Mouse (Mus musculus): ENCODE measurements around the gene 1700029I15Rik. TPM values are rescaled to one million over a fixed set of nuclear protein-coding genes. Genes with fewer than 3 reads are reported as not detected.
"Not testable (repeated sequence)": the region's sequence is repeated elsewhere in the genome, so short reads cannot be mapped to it uniquely, and the experiment has no call there.

The 1700029I15Rik gene
- polyA plus RNA-seq, 1 experiment from 2014 or later: 3.6 TPM

DNA sequence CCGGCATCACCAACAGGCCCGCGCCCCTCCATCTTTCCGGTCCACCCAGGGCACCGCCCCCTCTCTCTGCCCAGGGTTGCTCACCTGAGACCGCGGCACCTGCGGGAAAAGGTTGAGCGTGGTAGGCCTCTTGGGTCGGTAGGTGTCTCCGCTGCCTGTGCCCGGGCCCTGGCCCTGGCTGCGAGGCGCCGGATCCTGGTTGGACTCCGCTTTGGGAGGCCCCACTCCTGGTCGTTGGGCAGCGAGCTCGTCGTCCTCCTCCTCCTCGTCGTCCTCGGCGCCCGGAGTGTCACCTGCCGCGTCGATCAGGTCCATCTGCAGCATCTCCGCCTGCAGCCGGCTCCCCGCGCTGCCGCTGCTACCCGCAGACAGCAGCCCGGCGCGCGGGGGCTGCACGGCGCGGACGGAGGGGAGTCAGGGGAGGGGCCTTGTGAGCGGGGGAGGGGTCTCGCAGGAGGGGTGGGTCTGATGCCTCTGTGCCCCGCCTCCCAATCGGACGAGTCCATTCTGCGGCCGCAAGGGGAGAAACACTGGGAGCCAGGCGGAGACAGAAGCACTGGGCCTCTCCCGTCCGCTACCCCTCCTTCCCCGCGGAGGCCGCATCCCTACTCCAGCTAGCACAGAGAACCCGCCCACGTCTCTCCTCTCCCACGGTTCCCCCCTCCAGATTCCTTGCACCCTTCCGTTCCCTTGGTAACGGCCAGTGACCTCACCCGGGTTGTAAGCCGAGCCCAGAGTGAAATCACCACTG is 6.7 kb downstream of the 1700029I15Rik start:
- peak; percentile 97 for DNase-seq (ENCODE audit: low spot score)
- peaks cover 15% of the 10 kb centered on the region; the same call in 1 of the 2 replicates for H3K27me3 ChIP-seq (replicated peaks; ENCODE audit: low read depth, poor library complexity, severe bottlenecking)
- H3K4me1 ChIP-seq: peaks cover 63% of the 10 kb centered on the region
- no peaks in the 10 kb centered on the region for H3K9me3 ChIP-seq
- under 1% methylated on average over 62 of the region's 62 CpGs for WGBS
- H3K36me3 ChIP-seq (replicated peaks): peaks cover 38% of the 10 kb centered on the region
- H3K4me3 ChIP-seq: peak overlapping the region; percentile 80
- H3K27ac ChIP-seq (replicated peaks): peak overlapping the region; percentile 89

DNA sequence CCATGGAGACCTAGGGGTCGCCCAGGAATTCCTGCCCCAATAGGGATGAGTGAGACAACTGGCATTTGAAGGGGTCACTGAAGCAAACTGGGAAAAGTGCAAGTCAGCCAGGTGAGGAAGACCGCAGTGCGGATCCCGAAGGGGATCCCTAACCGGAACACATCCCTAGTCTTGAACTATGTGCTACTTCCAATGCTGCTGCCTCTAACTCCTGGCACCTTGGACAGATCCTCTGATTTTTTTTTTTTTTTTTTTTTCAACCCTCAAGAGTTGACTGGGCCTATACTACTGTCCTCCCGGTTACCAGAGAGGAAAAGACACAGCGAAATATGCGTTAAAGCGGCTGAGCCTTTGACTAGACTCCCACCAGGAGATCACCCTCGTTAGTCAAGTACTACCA is 7.3 kb downstream of the 1700029I15Rik start:
- Histone ChIP-seq H3K36me3 (replicated peaks) (peaks cover 32% of the 10 kb centered on the region), H3K27ac (replicated peaks) (peak overlapping the region; percentile 89), H3K27me3 (replicated peaks; ENCODE audit: low read depth, poor library complexity, severe bottlenecking) (peaks cover 15% of the 10 kb centered on the region; the same call in 1 of the 2 replicates), H3K4me1 (peaks cover 68% of the 10 kb centered on the region), H3K9me3 (no peaks in the 10 kb centered on the region), H3K4me3 (peak overlapping the region; percentile 80)
- 4% methylated on average over 10 of the region's 10 CpGs for WGBS
- DNase-seq (ENCODE audit: low spot score): no peak

DNA sequence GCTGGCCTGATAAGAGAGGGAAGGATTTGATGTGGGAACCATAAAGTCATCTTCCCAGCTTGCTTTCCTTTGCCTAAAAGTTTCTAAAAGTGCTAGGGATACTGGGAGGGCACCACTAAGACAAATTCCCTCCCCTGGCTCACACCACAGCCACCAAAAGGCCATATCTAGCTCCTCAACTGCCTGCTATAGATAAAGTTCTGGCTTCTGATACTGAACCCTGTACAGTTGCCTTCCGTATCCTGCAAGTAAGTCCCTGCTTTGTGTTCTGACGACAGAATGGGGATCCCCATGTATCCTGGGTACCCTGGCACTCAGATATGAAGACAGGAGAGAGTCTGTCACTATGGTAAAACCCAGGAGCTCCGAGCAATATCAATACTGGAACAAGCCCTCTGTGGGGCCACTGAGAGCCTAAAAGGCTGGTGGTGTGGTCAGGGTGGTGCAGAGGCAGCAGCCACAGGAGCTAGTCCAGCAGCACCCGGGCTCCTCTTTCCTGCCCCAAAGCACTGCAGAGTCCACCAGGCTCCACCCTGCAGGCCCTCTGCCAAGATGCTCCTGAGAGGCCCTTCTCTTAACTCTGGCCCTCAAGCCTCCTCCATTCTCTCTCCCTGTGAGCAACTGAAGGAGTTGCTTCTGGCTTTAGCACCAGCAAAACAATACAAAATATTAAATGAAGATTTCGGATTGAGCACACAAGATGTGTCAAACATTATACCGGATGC is 8.0 kb downstream of the 1700029I15Rik start:
- Histone ChIP-seq H3K4me3 (peak overlapping the region; percentile 17; the same call in 1 of the 2 replicates), H3K9me3 (no peaks in the 10 kb centered on the region), H3K4me1 (peaks cover 68% of the 10 kb centered on the region), H3K27ac (replicated peaks) (peak overlapping the region; percentile 89), H3K36me3 (replicated peaks) (peaks cover 25% of the 10 kb centered on the region), H3K27me3 (replicated peaks; ENCODE audit: low read depth, poor library complexity, severe bottlenecking) (peaks cover 15% of the 10 kb centered on the region; the same call in 1 of the 2 replicates)
- DNase-seq (ENCODE audit: low spot score): no peak
- 84% methylated on average over 6 of the region's 6 CpGs for WGBS

GRCm38 (mm10) chr2:92391116-92391515 is 8.8 kb downstream of the 1700029I15Rik start:
- peaks cover 17% of the 10 kb centered on the region for H3K36me3 ChIP-seq (replicated peaks)
- peaks cover 15% of the 10 kb centered on the region; the same call in 1 of the 2 replicates for H3K27me3 ChIP-seq (replicated peaks; ENCODE audit: low read depth, poor library complexity, severe bottlenecking)
- H3K4me3 ChIP-seq: peak overlapping the region; percentile 64
- 84% methylated on average over 8 of the region's 8 CpGs for WGBS
- peak overlapping the region; percentile 88; the same call in 1 of the 2 replicates for H3K27ac ChIP-seq (replicated peaks)
- H3K9me3 ChIP-seq: no peaks in the 10 kb centered on the region
- H3K4me1 ChIP-seq: peaks cover 68% of the 10 kb centered on the region
- no peak for DNase-seq (ENCODE audit: low spot score)

DNA sequence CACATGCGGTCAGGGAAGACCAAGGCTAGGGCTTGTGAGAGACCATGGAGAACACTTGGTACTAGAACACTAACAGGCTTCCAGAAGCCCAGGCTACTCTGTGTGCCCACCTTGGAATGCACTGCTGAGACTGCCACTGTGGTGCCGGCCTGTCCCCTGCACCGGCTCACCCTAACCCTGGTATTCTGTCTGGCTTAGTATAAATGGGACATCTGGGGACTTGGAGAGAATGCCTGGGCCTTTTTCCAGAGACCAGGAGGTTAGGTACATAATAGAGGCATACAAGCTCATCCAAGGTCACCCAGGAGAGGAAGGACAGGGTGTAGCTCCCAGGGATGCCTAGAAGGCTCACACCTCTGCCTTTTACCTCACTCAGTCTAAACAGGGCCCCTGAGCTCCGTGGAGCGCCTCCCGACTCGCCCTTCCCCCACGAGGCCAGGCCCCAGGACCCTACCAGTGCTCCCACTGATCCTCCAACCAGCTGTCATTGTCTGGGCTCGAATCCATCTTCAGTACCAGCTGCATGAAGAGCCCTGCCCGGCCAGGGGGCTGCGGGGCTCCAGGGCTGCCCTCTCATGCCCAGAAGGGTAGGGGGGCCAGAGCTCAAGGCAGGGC is 9.5 kb downstream of the 1700029I15Rik start:
- WGBS: 30% methylated on average over 11 of the region's 11 CpGs
- Histone ChIP-seq H3K27ac (replicated peaks) (peak overlapping the region; percentile 88), H3K9me3 (no peaks in the 10 kb centered on the region), H3K27me3 (replicated peaks; ENCODE audit: low read depth, poor library complexity, severe bottlenecking) (peaks cover 15% of the 10 kb centered on the region; the same call in 1 of the 2 replicates), H3K4me1 (peaks cover 69% of the 10 kb centered on the region), H3K4me3 (peak overlapping the region; percentile 64), H3K36me3 (replicated peaks) (peaks cover 10% of the 10 kb centered on the region)
- no peak for DNase-seq (ENCODE audit: low spot score)

DNA sequence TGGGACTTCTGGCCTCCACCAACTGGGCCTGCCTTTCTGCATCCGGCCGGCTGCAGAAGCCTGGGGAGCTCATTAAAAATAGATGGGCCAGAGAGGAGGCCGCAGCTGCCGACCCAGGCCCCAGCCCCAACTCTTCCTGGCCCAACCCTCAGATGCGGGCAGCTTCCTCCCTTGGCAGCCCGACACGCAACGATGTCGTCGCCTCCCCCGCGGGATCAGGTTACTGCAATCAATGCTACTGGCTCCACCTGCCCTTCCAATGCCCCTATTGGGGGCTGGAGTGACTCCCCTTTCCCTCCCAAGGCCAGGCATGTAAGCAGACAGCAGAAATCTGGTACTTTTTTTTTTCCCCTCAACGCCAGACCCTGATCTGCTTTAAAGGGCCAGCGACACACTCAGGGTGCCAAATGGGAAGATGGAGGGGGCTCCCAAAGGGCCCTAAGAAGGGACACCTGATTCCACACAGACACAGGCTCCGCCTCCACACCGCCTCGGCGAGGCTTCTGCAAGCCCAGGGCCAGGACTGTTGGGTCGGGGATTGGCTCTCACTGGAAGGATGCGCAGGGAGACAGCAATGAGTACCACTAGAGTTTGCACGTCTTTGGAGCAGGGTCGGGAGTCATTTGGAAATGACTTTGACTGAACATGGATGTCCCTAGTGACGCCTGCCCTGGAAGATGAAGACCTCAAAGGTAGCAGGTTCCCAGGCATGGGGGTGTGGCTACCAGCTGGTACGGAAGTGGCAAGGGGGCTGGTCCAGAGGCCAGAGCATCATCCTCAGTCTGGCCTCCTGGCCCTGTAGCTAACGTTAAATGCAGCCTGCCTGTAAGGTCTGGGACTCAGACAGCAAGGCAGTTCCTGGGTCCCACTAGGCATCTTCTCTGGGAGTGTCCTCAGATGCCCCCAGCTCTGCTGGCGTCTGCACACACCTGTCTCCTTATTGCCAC is 10.3 kb downstream of the 1700029I15Rik start:
- Histone ChIP-seq H3K27ac (replicated peaks) (peak overlapping the region; percentile 88), H3K4me3 (peak overlapping the region; percentile 64), H3K27me3 (replicated peaks; ENCODE audit: low read depth, poor library complexity, severe bottlenecking) (peaks cover 14% of the 10 kb centered on the region; the same call in 1 of the 2 replicates), H3K9me3 (no peaks in the 10 kb centered on the region), H3K4me1 (peaks cover 75% of the 10 kb centered on the region), H3K36me3 (replicated peaks) (peaks cover 3% of the 10 kb centered on the region)
- 3% methylated on average over 26 of the region's 26 CpGs for WGBS
- peak; percentile 89 for DNase-seq (ENCODE audit: low spot score)

DNA sequence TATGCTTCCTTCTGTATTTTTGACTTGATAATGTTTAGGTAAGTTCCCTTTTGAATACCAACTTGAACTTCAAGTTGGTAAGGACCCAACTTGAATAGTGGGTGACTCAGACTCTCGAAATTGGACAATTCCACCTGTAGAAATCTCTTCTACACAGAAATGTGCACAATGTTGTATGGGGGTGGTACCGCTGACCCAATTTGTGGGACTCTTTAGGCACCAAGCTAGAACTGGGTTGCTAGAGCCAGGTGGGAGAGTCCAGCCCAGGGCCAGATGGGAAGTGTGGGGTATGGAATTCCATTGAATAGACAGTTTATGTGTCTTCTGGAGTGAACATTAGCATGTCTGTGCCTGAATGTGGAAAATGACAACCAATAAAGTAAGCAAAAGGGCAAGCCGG is 13.2 kb downstream of the 1700029I15Rik start:
- H3K27ac ChIP-seq (replicated peaks): no peak overlapping the region
- H3K4me3 ChIP-seq: no peak overlapping the region
- WGBS: 88% methylated on average over 3 of the region's 3 CpGs
- H3K27me3 ChIP-seq (replicated peaks; ENCODE audit: low read depth, poor library complexity, severe bottlenecking): peaks cover 26% of the 10 kb centered on the region
- H3K36me3 ChIP-seq (replicated peaks): no peaks in the 10 kb centered on the region
- peaks cover 54% of the 10 kb centered on the region for H3K4me1 ChIP-seq
- H3K9me3 ChIP-seq: no peaks in the 10 kb centered on the region
- DNase-seq (ENCODE audit: low spot score): no peak

- 77% methylated on average over 1 of the region's 1 CpGs for WGBS
- Histone ChIP-seq H3K9me3 (no peaks in the 10 kb centered on the region), H3K36me3 (replicated peaks) (no peaks in the 10 kb centered on the region), H3K27me3 (replicated peaks; ENCODE audit: low read depth, poor library complexity, severe bottlenecking) (peaks cover 30% of the 10 kb centered on the region), H3K4me1 (peaks cover 45% of the 10 kb centered on the region), H3K4me3 (no peak overlapping the region), H3K27ac (replicated peaks) (no peak overlapping the region)
- DNase-seq (ENCODE audit: low spot score): no peak
Measured at GRCm38 (mm10) chr2:92397436-92397835, 15.1 kb downstream of the 1700029I15Rik start.

GRCm38 (mm10) chr2:92399877-92400276 is 17.5 kb downstream of the 1700029I15Rik start:
- H3K4me1 ChIP-seq: peaks cover 31% of the 10 kb centered on the region
- peak overlapping the region; percentile 76 for H3K4me3 ChIP-seq
- DNase-seq (ENCODE audit: low spot score); H3K9me3 ChIP-seq; H3K27ac ChIP-seq (replicated peaks): not testable (repeated sequence)
- 65% methylated on average over 4 of the region's 4 CpGs for WGBS
- H3K36me3 ChIP-seq (replicated peaks): peaks cover 18% of the 10 kb centered on the region
- H3K27me3 ChIP-seq (replicated peaks; ENCODE audit: low read depth, poor library complexity, severe bottlenecking): peaks cover 19% of the 10 kb centered on the region

GRCm38 (mm10) chr2:92400682-92401081 is 18.3 kb downstream of the 1700029I15Rik start:
- WGBS: 2% methylated on average over 22 of the region's 22 CpGs
- Histone ChIP-seq H3K4me3 (peak overlapping the region; percentile 76), H3K4me1 (peaks cover 33% of the 10 kb centered on the region), H3K27ac (replicated peaks) (peak overlapping the region; percentile 80), H3K36me3 (replicated peaks) (peaks cover 26% of the 10 kb centered on the region), H3K9me3 (no peaks in the 10 kb centered on the region), H3K27me3 (replicated peaks; ENCODE audit: low read depth, poor library complexity, severe bottlenecking) (peaks cover 19% of the 10 kb centered on the region)
- DNase-seq (ENCODE audit: low spot score): no peak

DNA sequence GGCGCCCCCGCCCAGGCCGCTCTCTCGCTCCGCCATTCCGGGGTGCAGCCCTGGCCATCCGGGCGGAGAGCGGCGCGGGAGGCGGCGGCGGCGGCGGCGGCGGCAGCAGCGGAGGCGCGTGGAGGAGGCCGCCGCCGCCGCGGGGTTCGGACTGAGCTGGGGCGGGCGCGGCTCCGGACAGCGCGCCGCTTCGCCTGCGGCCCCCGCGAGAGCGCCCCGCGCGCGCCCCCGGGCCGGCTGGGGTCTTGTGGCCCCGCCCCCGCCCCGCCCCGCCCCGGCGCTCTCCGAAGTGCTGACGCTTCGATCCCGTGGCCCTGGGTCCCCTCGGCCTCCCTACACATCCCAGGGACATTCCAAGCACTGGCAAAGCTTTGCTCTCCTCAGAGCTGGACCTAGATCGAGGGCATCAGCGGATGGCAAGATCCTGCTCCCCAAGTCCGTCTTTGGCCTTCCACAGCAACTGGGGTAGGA is 18.8 kb downstream of the 1700029I15Rik start, which contains the start of gene Mapk8ip1:
Gene Mapk8ip1, minus strand, starts transcription at position 173 of the 471 bp plus-strand sequence.
- H3K4me1 ChIP-seq: peaks cover 37% of the 10 kb centered on the region
- peaks cover 19% of the 10 kb centered on the region for H3K27me3 ChIP-seq (replicated peaks; ENCODE audit: low read depth, poor library complexity, severe bottlenecking)
- peak within 1 kb of the TSS; percentile 80 for H3K27ac ChIP-seq (replicated peaks)
- peaks cover 30% of the 10 kb centered on the region for H3K36me3 ChIP-seq (replicated peaks)
- no peaks in the 10 kb centered on the region for H3K9me3 ChIP-seq
- 3% methylated on average over 42 of the region's 59 CpGs for WGBS
- H3K4me3 ChIP-seq: peak within 1 kb of the TSS; percentile 76
- DNase-seq (ENCODE audit: low spot score): peak; percentile 80

Measured in embryonic facial prominence, embryonic 10.5 days (tissue).